Mouse (Mus musculus): Measurements from ENCODE around the gene Plvap. TPM values are rescaled to one million over a fixed set of nuclear protein-coding genes. Genes with fewer than 3 reads are reported as not detected.

Plvap gene
- total RNA-seq, 1 experiment from 2014 or later, result not detected

- ATAC-seq (ENCODE audit: extremely low read depth, insufficient number of reproducible peaks, low FRiP score, poor library complexity, severe bottlenecking), result no peak
These were observed 54.6 kb downstream of the Plvap start for GRCm38 (mm10) chr8:71456906-71457305.

DNA sequence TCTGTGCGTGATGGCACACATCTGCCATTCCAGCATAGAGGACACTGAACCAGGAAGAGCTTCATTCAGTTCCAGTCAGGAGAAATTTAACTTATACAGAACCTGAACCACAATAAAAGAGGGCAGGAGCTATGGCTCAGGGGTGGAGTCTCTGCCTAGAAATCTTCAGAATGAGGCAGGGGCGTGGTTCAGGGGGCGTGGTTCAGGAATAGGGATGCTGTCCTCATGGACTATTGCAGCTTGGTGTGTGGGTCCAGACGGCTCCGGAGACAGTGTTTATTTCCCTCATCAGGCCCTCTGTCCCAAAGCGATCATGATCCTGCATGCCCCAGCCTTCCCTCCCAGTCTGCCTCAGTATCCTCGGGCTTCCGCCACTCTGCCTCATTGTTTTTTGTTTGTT is 56.9 kb downstream of the Plvap start:
- no peak for ATAC-seq (ENCODE audit: extremely low read depth, insufficient number of reproducible peaks, low FRiP score, poor library complexity, severe bottlenecking)

- ATAC-seq (ENCODE audit: extremely low read depth, insufficient number of reproducible peaks, low FRiP score, poor library complexity, severe bottlenecking), result no peak
These were observed 58.9 kb downstream of the Plvap start for GRCm38 (mm10) chr8:71452669-71453068.

DNA sequence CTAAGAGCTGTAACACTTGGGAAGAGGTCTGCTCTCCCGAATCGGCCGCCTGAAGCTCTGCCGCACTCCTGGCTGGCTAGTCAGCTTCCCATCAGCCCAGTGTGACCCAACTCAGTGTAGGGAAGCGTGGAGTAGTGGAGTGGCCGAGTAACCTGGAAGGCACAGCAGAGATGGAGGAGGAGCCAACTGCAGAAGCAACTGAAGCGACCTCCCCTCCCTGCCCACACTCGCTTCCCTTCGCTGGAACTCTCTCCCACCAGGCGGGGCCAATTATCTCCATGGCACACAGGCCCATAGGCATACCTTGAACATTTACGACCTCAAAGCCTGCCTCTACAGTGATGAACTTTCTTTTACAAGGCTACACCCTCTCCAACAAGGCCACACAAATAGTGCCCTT is 59.8 kb downstream of the Plvap start:
- no peak for ATAC-seq (ENCODE audit: extremely low read depth, insufficient number of reproducible peaks, low FRiP score, poor library complexity, severe bottlenecking)

GRCm38 (mm10) chr8:71451337-71451736 is 60.2 kb downstream of the Plvap start:
- no peak for ATAC-seq (ENCODE audit: extremely low read depth, insufficient number of reproducible peaks, low FRiP score, poor library complexity, severe bottlenecking)

Other genes starting within 250 kb of the Plvap start
- 121 and 130 TPM in 2 replicates for gene Myo9b, start 239.0 kb downstream of the Plvap start, total RNA-seq (2017)
- 75.3 and 89.4 TPM in 2 replicates for gene Haus8, start 238.8 kb downstream of the Plvap start, total RNA-seq (2017)
- gene Use1, start 144.9 kb downstream of the Plvap start, total RNA-seq (2017), result 160 and 172 TPM in 2 replicates
- 31.3 and 46.7 TPM in 2 replicates for gene Ocel1, start 140.5 kb downstream of the Plvap start, total RNA-seq (2017)
- gene Nr2f6, start 129.8 kb downstream of the Plvap start, total RNA-seq (2017), result 8.6 and 9.2 TPM in 2 replicates
- not detected in 2 replicates for gene Ushbp1, start 116.0 kb downstream of the Plvap start, total RNA-seq (2017)
- 57.7 and 63.6 TPM in 2 replicates for gene Babam1, start 114.9 kb downstream of the Plvap start, total RNA-seq (2017)
- gene Ankle1, start 105.7 kb downstream of the Plvap start, total RNA-seq (2017), result 0.61 TPM in 1 of 2 replicates, not detected in the other
- 7.8 and 11.0 TPM in 2 replicates for gene Abhd8, start 48.1 kb downstream of the Plvap start, total RNA-seq (2017)
- gene Mrpl34, start 46.8 kb downstream of the Plvap start, total RNA-seq (2017), result 18.0 and 19.5 TPM in 2 replicates
- 29.2 and 34.6 TPM in 2 replicates for gene Dda1, start 42.6 kb downstream of the Plvap start, total RNA-seq (2017)
- gene Ano8, start 25.8 kb downstream of the Plvap start, total RNA-seq (2017), result 6.1 and 8.5 TPM in 2 replicates
- 15.2 and 19.7 TPM in 2 replicates for gene Gtpbp3, start 23.6 kb downstream of the Plvap start, total RNA-seq (2017)
- gene Ccdc194, start 14.0 kb upstream of the Plvap start, total RNA-seq (2017), result not detected in 2 replicates
- gene Bst2, start 25.7 kb upstream of the Plvap start, total RNA-seq (2017), result 7.6 and 18.4 TPM in 2 replicates
- 35.4 and 39.8 TPM in 2 replicates for gene Mvb12a, start 31.2 kb upstream of the Plvap start, total RNA-seq (2017)
- 0.25 and 0.58 TPM in 2 replicates for gene Tmem221, start 47.1 kb upstream of the Plvap start, total RNA-seq (2017)
- gene Nxnl1, start 54.8 kb upstream of the Plvap start, total RNA-seq (2017), result not detected in 2 replicates
- 3.4 and 5.7 TPM in 2 replicates for gene Slc27a1, start 57.1 kb upstream of the Plvap start, total RNA-seq (2017)
- gene Pgls, start 80.4 kb upstream of the Plvap start, total RNA-seq (2017), result 45.6 and 55.1 TPM in 2 replicates
- gene Fam129c, start 85.9 kb upstream of the Plvap start, total RNA-seq (2017), result 94.7 and 127 TPM in 2 replicates
- gene Colgalt1, start 99.2 kb upstream of the Plvap start, total RNA-seq (2017), result 92.2 and 92.5 TPM in 2 replicates
- gene Unc13a, start 160.0 kb upstream of the Plvap start, total RNA-seq (2017), result 0.12 TPM in 2 replicates
- gene Jak3, start 164.5 kb upstream of the Plvap start, total RNA-seq (2017), result 19.0 and 25.7 TPM in 2 replicates
- 4.5 and 10.0 TPM in 2 replicates for gene Insl3, start 177.5 kb upstream of the Plvap start, total RNA-seq (2017)
- gene B3gnt3, start 190.0 kb upstream of the Plvap start, total RNA-seq (2017), result 0.58 and 0.86 TPM in 2 replicates
- gene Fcho1, start 214.0 kb upstream of the Plvap start, total RNA-seq (2017), result 78.8 and 80.4 TPM in 2 replicates